Mouse (Mus musculus): ENCODE results near the gene Scamp1.

DNA sequence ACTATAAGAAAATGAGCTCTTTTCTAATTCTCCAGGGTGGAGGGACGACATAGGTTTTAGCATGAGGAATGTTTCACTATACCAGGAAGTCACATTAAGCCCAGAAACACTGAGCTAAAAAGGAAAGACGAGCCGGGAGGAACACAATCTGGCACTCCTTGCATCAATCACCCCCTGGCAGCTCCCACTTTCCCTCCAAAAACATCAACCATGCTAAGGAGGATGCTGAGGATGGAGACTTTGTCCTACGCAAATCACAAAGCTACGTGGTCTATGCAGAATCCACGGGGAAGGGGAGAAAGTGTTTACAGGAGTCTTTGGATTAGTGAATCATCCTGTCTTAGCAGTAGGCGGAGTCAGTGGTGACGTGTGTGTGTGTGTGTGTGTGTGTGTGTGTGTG is 85.8 kb downstream of the Scamp1 start:
- TF ChIP-seq POLR2A (IDR thresholded peaks at IDR 0.05; ENCODE audit: insufficient read depth, low read depth, low read length) (no peak), CTCF (IDR thresholded peaks at IDR 0.05; ENCODE audit: insufficient read depth, low read depth, low read length) (no peak)

All from olfactory bulb, adult 2 months (tissue).